Mouse (Mus musculus) intestine, embryonic 14.5 days (tissue): ENCODE measurements at regions not wholly inside any gene's neighbourhood (a gene's known extent, or its start where the extent isn't known, plus 50 kb on each side); places are given as distances from the start of the nearest gene placed in this dataset.

Experiments
- ATAC-seq: fragments of 200-750 bp; cut with Nextera tagmentation; replicated peaks from 2 replicates; pipeline ENCODE4 v1.8.0; 2017; ENCODE audit warnings: low read depth, moderate number of reproducible peaks, moderate TSS enrichment, moderate library complexity; ENCODE audit not compliant: low FRiP score, low TSS enrichment
- DNase-seq: peaks from one replicate; pipeline ENCODE4 v3.0.0-alpha.2; 2018; ENCODE audit warnings: low spot score
- H3K27ac ChIP-seq: fragments of 300-500 bp; sonication (generic); 2 replicates; pipeline ENCODE4 v1.5.1; 2014; ENCODE audit warnings: low read depth, mild to moderate bottlenecking, control low read depth
- H3K27me3 ChIP-seq: fragments of 300-500 bp; sonication (generic); replicated peaks from 2 replicates; pipeline ENCODE4 v1.6.1; 2014; ENCODE audit warnings: low read length, control low read depth; ENCODE audit not compliant: control insufficient read depth, insufficient read depth
- H3K36me3 ChIP-seq: fragments of 300-500 bp; sonication (generic); 2 replicates; pipeline ENCODE4 v1.6.1; 2014; ENCODE audit warnings: low read length, control low read depth; ENCODE audit not compliant: control insufficient read depth, insufficient read depth
- H3K4me1 ChIP-seq: fragments of 300-500 bp; sonication (generic); replicated peaks from 2 replicates; pipeline ENCODE4 v1.6.1; 2014; ENCODE audit warnings: low read length, control low read depth, mixed read lengths; ENCODE audit not compliant: control insufficient read depth, insufficient read depth
- H3K4me2 ChIP-seq: fragments of 300-500 bp; sonication (generic); 2 replicates; pipeline ENCODE4 v1.6.1; 2014; ENCODE audit warnings: low read length
- H3K4me3 ChIP-seq: fragments of 300-500 bp; sonication (generic); 2 replicates; pipeline ENCODE4 v1.5.1; 2014; ENCODE audit warnings: low read depth, low read length, control low read depth, mixed read lengths
- H3K9ac ChIP-seq: fragments of 300-500 bp; sonication (generic); 2 replicates; pipeline ENCODE4 v1.6.1; 2014; ENCODE audit warnings: mild to moderate bottlenecking, low read length
- H3K9me3 ChIP-seq: fragments of 300-500 bp; sonication (generic); 2 replicates; pipeline ENCODE4 v1.6.1; 2016; ENCODE audit warnings: low read length, control low read depth; ENCODE audit not compliant: control insufficient read depth
- WGBS: fragments of 180-500 bp; shearing (Covaris S2); extraction: QIAGEN DNeasy Blood & Tissue Kit; methylation state at CpG from one replicate; pipeline ENCODE4 v1.1.7; 2014; 5-methylcytosine and 5-hydroxymethylcytosine counted together

DNA sequence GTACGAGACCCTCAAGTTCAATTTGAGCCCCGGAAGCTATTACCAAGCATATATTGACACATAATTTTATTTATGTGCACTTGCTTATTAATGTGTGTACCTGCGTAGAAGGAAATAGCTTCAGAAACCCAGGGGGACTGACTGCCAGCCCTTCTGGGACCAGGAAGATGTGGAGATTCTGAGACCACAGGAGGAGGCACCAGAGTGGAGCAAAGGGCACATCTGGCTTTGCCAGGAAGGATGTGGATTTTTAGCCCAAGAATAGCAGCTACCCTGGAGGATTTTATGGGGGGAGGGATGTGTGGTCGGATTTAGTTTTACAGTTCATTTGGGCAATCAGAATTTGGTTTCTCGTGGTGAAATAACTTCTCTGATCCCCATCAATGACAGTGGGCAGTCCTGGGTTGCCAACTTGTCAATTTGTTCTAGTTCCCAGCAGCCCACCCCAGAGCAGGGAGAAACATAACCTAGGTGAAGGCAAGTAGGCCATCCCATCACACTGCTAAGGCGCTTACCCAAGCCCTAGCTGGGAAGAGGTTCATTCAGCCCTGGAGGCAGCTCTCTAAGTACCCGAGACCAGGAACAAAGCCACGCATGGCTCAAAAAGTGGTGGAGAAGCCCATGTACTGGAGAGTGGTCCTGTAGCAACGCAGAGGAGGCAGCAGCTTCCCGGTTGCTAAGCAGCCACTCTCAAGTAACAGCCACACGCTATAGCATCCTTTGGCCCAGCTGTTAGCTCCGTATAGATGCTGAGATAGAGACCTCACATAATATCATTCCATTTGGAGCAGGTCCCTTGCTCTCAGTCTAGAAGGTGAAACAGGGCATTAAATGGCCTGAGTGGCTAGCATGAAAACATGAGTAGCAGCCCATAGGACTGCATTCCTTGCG, 144.8 kb downstream of the Cxcl12 start:
- H3K4me1 ChIP-seq, result no peaks in the 10 kb centered on the region
- ATAC-seq (no peak), DNase-seq (no peak)
- H3K9ac ChIP-seq, result no peak overlapping the region
- WGBS, result 75% methylated on average over 13 of the region's 13 CpGs
- no peak overlapping the region for H3K27ac ChIP-seq
- no peak overlapping the region for H3K4me2 ChIP-seq
- H3K9me3 ChIP-seq, result no peaks in the 10 kb centered on the region
- no peaks in the 10 kb centered on the region for H3K36me3 ChIP-seq
- no peak overlapping the region for H3K4me3 ChIP-seq
- H3K27me3 ChIP-seq, result no peaks in the 10 kb centered on the region

DNA sequence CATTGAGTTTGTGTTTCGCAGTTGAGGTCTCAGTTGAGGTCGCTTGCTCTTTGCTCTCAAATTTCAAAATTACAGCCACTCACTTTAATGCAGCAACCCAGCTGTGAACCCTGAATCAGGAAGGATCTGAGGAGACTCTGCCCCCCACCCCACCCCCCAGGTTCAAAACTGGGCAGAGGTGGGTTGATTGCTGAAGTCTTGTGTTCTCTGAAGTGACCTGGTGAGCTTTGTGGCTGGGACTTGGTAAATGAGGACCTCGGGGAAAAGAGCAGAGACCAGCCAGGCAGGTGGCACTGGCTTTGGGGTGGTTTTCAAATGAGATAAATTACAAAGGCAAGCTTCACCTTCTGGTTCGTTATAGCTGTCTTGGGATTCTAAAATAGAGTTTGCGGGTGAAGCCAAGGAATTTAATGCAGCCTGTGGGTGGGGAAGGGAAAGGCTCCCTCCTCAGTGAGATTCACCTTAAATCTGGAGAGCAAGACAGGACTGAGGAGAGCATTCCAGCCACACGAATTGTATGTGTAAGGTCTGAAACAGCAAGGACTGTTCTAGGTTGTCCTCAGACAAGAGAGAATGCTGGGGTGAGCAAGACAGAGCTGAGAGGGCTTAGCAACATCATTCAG, 145.7 kb downstream of the Cxcl12 start:
- H3K36me3 ChIP-seq, result no peaks in the 10 kb centered on the region
- H3K9me3 ChIP-seq, result no peaks in the 10 kb centered on the region
- no peak for DNase-seq
- H3K9ac ChIP-seq, result no peak overlapping the region
- WGBS, result 59% methylated on average over 6 of the region's 6 CpGs
- ATAC-seq, result no peak
- no peak overlapping the region for H3K27ac ChIP-seq
- H3K4me1 ChIP-seq, result no peaks in the 10 kb centered on the region
- H3K27me3 ChIP-seq, result no peaks in the 10 kb centered on the region
- no peak overlapping the region for H3K4me2 ChIP-seq
- no peak overlapping the region for H3K4me3 ChIP-seq

DNA sequence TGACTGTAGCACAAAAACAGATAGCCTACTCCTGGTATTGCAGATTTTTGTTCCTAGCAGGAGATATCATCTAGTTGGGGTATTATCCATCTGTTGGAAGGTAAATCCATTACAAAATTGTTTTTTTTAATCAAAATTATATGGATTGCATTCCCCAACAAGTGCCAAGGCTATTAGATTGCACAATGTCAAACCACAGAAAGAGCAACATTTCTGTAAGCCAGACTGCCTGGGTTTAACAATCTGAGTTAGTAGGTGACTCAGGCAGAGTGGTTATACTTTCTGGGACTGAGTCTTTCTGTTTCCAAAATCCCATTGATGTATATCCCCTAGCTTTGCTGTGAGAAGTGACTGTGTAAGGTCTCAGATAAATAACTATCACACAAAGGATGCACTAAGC, 155.0 kb downstream of the Cxcl12 start:
- Histone ChIP-seq H3K9me3 (no peaks in the 10 kb centered on the region), H3K9ac (no peak overlapping the region), H3K4me1 (no peaks in the 10 kb centered on the region; the same call in 1 of the 2 replicates), H3K4me2 (no peak overlapping the region), H3K4me3 (no peak overlapping the region), H3K27ac (no peak overlapping the region), H3K36me3 (no peaks in the 10 kb centered on the region), H3K27me3 (no peaks in the 10 kb centered on the region)
- DNase-seq (no peak), ATAC-seq (no peak)

DNA sequence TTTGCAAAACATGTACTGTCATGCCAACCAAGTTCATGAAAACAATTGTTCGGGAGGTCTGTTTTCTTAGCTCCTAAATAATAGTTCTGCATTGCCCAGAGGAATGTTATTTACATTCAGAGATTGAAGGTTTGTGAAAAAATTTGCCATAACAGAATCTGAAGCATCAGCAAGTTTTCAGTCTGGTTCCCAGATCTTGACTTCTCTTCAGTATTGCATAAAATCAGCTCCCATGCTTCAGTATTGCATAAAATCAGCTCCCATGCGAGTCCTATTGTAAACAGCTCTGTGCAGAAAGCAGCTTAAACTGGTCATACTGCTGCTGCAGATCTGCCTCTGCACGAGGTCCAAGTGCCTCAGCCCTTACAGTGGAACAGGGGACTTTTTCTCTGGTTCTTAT, 155.5 kb downstream of the Cxcl12 start:
- ATAC-seq, result no peak
- no peak overlapping the region for H3K4me2 ChIP-seq
- WGBS, result 35% methylated on average over 3 of the region's 3 CpGs
- H3K27ac ChIP-seq, result no peak overlapping the region
- no peak for DNase-seq
- H3K4me1 ChIP-seq, result no peaks in the 10 kb centered on the region; the same call in 1 of the 2 replicates
- no peaks in the 10 kb centered on the region for H3K27me3 ChIP-seq
- H3K36me3 ChIP-seq, result no peaks in the 10 kb centered on the region
- no peaks in the 10 kb centered on the region for H3K9me3 ChIP-seq
- no peak overlapping the region for H3K4me3 ChIP-seq
- no peak overlapping the region for H3K9ac ChIP-seq

DNA sequence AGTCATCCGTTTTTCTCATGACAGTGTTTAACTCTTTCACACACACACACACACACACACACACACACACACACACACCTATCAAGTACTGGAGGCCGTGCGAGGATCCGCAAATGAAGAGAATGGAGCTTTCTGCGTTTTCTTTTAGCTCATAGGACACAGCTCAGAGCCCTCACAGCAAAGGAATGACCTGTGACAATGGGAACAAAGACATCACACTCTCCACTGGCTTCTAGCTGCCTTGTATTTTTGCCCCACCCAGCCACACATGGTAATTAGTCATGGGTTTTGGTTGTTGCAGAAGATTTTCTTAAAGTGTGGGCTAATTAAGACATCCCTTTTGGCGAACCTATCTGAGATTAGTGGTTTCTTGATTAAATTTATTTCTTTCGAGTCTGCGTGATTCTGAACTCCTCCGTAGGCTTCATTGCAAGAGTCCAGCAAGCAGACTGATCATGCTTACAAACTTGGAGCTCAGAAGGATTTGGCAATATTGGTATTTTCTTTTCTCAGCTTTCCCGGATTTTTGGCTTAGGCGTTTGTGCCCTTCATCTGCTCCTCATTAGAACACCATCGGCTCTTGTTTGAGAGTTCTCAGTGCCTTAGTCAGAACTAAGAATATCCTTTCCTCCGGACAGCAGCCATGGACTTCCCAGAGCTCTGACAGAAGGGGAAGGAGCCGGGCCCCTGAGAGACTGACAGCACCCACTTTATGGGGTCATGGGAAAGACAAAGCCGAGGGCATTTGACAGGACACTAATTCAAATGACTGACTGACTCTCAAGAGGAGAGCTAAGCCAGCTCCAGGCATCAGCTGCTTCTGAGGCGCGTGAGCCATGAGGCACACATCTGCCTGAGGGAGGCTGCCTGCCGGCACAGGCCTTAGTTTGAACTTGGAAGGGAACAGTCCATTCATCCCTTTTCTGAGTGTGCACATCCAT, 158.8 kb downstream of the Cxcl12 start:
- DNase-seq, result no peak

DNA sequence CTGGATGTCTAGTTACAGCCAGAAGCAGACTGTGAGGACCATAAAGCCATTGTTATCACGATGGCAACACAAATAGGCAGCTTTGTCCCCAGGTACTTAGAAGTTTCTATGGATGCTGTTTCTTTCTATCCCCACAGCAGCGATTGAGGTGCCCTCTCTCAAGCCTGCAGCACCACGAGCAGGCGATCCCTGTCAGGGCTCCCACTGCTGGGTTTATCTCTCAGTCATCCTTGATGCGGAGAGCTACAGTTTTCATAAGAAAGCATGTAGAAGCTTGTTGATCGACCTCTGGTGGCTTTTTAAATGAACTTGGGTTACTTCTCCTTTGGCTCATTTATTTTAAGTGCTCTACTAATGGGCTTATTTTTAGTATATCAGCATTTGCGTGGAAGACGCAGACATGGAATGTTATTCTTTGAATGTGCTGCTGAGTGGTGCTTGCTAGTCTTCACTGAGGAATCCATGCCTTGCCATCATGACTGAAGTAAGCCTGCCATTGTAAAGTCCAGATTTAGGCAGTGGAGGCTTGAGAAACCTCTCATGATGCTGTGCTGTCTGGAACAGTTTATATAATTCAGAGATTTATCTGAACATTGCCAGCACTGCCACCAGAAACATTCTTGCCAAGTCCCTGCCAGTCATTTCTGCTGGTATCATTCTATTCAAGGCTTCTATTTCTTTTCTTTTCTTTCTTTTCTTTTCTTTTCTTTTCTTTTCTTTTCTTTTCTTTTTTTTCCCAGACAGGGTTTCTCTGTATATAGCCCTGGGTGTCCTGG, 161.0 kb downstream of the Cxcl12 start:
- WGBS, result 68% methylated on average over 8 of the region's 8 CpGs
- peaks cover 4% of the 10 kb centered on the region; the same call in 1 of the 2 replicates for H3K4me1 ChIP-seq
- H3K9ac ChIP-seq, result no peak overlapping the region
- no peaks in the 10 kb centered on the region for H3K36me3 ChIP-seq
- no peaks in the 10 kb centered on the region for H3K9me3 ChIP-seq
- DNase-seq, result no peak
- ATAC-seq, result no peak
- H3K27me3 ChIP-seq, result no peaks in the 10 kb centered on the region
- H3K4me3 ChIP-seq, result no peak overlapping the region
- H3K4me2 ChIP-seq, result no peak overlapping the region
- no peak overlapping the region for H3K27ac ChIP-seq

More for the DNA sequence above, 158.8 kb downstream of the Cxcl12 start:
- Histone ChIP-seq H3K9me3 (no peaks in the 10 kb centered on the region), H3K4me2 (no peak overlapping the region), H3K27me3 (no peaks in the 10 kb centered on the region), H3K36me3 (no peaks in the 10 kb centered on the region), H3K4me1 (peaks cover 4% of the 10 kb centered on the region; the same call in 1 of the 2 replicates), H3K27ac (no peak overlapping the region), H3K9ac (no peak overlapping the region), H3K4me3 (no peak overlapping the region)
- 61% methylated on average over 18 of the region's 18 CpGs for WGBS
- no peak for ATAC-seq

DNA sequence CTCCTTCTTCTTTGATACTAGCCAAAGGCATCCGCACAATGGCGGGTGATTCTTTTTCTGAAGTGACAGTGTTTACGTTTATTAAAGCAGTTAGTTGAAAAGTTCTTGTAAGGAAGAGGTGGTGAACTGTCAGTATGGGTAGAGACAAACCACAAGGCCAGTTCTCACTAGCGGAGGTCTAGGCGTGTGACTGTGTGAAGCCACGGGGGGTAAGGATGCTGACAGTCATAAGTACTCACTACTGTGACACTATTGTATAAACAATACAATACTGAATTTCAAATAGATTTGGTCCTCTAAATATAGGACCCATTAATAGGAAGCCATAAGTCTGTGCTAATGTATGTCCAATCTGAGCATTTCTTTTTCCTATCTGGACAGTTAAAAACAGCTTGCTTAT, 161.9 kb downstream of the Cxcl12 start:
- H3K4me3 ChIP-seq, result no peak overlapping the region
- no peaks in the 10 kb centered on the region for H3K36me3 ChIP-seq
- no peak overlapping the region for H3K4me2 ChIP-seq
- H3K27ac ChIP-seq, result no peak overlapping the region
- H3K9ac ChIP-seq, result no peak overlapping the region
- H3K4me1 ChIP-seq, result peaks cover 4% of the 10 kb centered on the region; the same call in 1 of the 2 replicates
- ATAC-seq (no peak), DNase-seq (no peak)
- no peaks in the 10 kb centered on the region for H3K27me3 ChIP-seq
- no peaks in the 10 kb centered on the region for H3K9me3 ChIP-seq
- WGBS, result 45% methylated on average over 6 of the region's 6 CpGs
